Mouse (Mus musculus) forebrain, embryonic 15.5 days (tissue): ENCODE results near the gene Rhof. TPM values are rescaled to one million over a fixed set of nuclear protein-coding genes. Genes with fewer than 3 reads are reported as not detected.
A peak's percentile ranks its signal among the peaks of the same experiment; 100 is the strongest.
"Not testable (repeated sequence)": the region's sequence is repeated elsewhere in the genome, so short reads cannot be mapped to it uniquely, and the experiment has no call there.

ENCODE experiments used
- ATAC-seq: fragments of 200-750 bp; cut with Nextera tagmentation; replicated peaks from 2 replicates; pipeline ENCODE4 v1.8.0; 2017; ENCODE audit warnings: mild to moderate bottlenecking, moderate TSS enrichment, moderate library complexity
- H3K27ac ChIP-seq: fragments of 300-500 bp; sonication (generic); replicated peaks from 2 replicates; pipeline ENCODE4 v1.5.1; 2015; ENCODE audit warnings: mild to moderate bottlenecking, inconsistent platforms
- H3K27me3 ChIP-seq: fragments of 300-500 bp; sonication (generic); 2 replicates; pipeline ENCODE4 v1.6.1; 2015; ENCODE audit warnings: inconsistent platforms
- H3K36me3 ChIP-seq: fragments of 300-500 bp; sonication (generic); 2 replicates; pipeline ENCODE4 v1.6.1; 2015; ENCODE audit warnings: mild to moderate bottlenecking, inconsistent platforms
- H3K4me1 ChIP-seq: fragments of 300-500 bp; sonication (generic); 2 replicates; pipeline ENCODE4 v1.6.1; 2015; ENCODE audit warnings: inconsistent platforms
- H3K4me2 ChIP-seq: fragments of 300-500 bp; sonication (generic); replicated peaks from 2 replicates; pipeline ENCODE4 v1.6.1; 2015; ENCODE audit warnings: mild to moderate bottlenecking, inconsistent platforms
- H3K4me3 ChIP-seq: fragments of 300-500 bp; sonication (generic); 2 replicates; pipeline ENCODE4 v1.5.1; 2015; ENCODE audit warnings: mild to moderate bottlenecking, inconsistent platforms
- H3K9ac ChIP-seq: fragments of 300-500 bp; sonication (generic); replicated peaks from 2 replicates; pipeline ENCODE4 v1.6.1; 2015; ENCODE audit warnings: mild to moderate bottlenecking, inconsistent platforms
- H3K9me3 ChIP-seq: fragments of 300-500 bp; sonication (generic); 2 replicates; pipeline ENCODE4 v1.6.1; 2016; ENCODE audit warnings: inconsistent platforms
- WGBS: fragments of 180-500 bp; shearing (Covaris S2); methylation state at CpG from one replicate; pipeline ENCODE4 v1.1.7; 2015; ENCODE audit warnings: mixed read lengths; 5-methylcytosine and 5-hydroxymethylcytosine counted together
- polyA plus RNA-seq: library from polyadenylated mRNA; unstranded; fragments of >200 nt; fragmentation: Nextera tagmentation; extraction: Ambion mirVana; gene quantifications from 2 replicates; pipeline ENCODE4 v1.2.1, GENCODE M21; 2015

Rhof gene
- polyA plus RNA-seq, 1 experiment from 2014 or later, result 12.4 TPM

DNA sequence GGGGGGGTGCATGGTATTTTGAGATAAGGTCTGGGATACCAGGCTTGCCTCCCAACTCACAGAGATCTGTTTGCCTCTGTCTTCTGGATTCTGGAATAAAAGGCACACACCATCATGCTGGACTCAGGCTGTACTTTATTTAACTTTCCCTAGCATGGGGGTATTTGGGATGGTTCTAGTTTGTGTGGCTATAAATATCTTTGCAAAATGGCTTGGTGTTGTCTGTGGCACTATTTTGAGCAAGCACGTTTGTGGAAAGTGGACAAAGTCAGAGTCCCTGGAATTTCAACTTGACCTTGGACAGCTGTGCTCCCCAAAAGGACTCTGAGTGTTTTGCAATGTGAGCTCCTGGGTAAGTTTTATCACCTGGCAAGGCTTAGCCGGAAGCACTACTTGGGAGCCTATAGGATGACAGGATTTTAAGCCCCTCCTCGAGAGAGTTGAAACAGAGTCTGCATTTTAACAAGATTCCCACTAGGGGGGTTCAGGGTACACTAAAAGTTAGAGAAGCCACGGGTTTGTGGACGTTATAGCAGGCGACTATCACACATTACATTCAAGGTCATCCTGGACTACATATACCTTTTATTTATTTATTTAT, 65.0 kb downstream of the Rhof start:
- H3K27ac ChIP-seq, result no peak overlapping the region
- no peak; the same call in 1 of the 2 replicates for ATAC-seq
- WGBS, result 32% methylated on average over 6 of the region's 6 CpGs

DNA sequence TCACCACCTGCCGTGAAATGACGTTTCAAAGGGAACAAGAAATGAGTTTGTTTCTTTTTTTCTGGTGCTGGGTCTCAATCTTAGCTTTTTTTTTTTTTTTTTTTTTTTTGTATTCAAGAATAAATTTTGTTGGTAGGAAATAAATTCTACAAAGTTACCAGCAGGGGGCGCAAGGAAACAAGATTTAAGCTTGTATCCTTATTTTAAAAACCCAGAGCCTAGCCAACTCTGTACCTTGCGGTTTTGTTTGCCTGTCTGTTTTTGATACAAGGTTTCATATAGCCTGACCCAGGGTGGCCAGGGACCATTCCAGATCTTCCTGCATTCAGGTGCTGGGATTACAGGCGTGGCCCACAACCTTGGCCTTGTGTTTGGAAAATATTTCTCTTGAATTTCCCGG, 68.3 kb downstream of the Rhof start:
- Histone ChIP-seq H3K4me2 (no peak overlapping the region), H3K9me3 (no peaks in the 10 kb centered on the region), H3K4me1 (peaks cover 4% of the 10 kb centered on the region; the same call in 1 of the 2 replicates), H3K36me3 (no peaks in the 10 kb centered on the region), H3K9ac (no peak overlapping the region), H3K27ac (no peak overlapping the region), H3K4me3 (no peak overlapping the region), H3K27me3 (no peaks in the 10 kb centered on the region)
- 29% methylated on average over 6 of the region's 6 CpGs for WGBS
- ATAC-seq, result no peak

More for the DNA sequence above, 65.0 kb downstream of the Rhof start:
- H3K9ac ChIP-seq, result no peak overlapping the region
- H3K4me1 ChIP-seq, result peaks cover 4% of the 10 kb centered on the region; the same call in 1 of the 2 replicates
- H3K36me3 ChIP-seq, result no peaks in the 10 kb centered on the region
- no peak overlapping the region for H3K4me2 ChIP-seq
- H3K9me3 ChIP-seq, result no peaks in the 10 kb centered on the region
- no peak overlapping the region for H3K4me3 ChIP-seq
- H3K27me3 ChIP-seq, result no peaks in the 10 kb centered on the region

DNA sequence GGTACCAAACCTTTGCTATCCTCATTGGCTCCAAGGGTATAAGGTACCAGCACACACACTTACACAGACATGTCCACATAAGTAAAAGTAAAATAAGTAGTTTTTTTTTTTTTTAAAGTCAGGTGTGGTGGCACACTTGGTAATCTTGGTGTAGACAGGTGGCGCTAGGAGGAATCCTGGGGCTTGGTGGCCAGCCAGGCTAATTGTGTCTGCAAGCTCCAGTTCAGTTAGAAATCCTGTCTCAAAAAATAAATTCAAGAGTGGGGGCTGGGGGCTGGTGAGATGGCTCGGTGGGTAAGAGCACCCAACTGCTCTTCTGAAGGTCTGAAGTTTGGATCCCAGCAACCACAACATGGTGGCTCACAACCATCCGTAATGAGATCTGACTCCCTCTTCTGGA, 69.4 kb downstream of the Rhof start:
- Histone ChIP-seq H3K36me3 (no peaks in the 10 kb centered on the region), H3K27me3 (no peaks in the 10 kb centered on the region), H3K27ac (no peak overlapping the region), H3K4me2 (no peak overlapping the region), H3K4me1 (peaks cover 7% of the 10 kb centered on the region), H3K4me3 (no peak overlapping the region), H3K9ac (no peak overlapping the region), H3K9me3 (no peaks in the 10 kb centered on the region)
- WGBS, result 91% methylated on average over 3 of the region's 3 CpGs
- no peak for ATAC-seq

DNA sequence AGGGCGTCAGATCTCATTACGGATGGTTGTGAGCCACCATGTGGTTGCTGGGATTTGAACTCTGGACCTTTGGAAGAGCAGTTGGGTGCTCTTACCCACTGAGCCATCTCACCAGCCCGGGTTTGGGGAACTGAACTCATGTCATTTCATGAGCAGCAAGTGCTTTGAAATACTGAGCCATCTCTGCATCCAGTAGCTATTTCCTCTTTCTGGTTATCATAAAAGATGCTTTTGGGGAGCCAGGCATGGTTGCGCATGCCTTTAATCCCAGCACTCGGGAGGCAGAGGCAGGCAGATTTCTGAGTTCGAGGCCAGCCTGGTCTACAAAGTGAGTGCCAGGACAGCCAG, 71.1 kb downstream of the Rhof start:
- H3K27me3 ChIP-seq, H3K36me3 ChIP-seq, H3K9ac ChIP-seq, H3K4me1 ChIP-seq, ATAC-seq, H3K4me3 ChIP-seq, H3K27ac ChIP-seq, H3K9me3 ChIP-seq, H3K4me2 ChIP-seq: not testable (repeated sequence)
- WGBS, result 81% methylated on average over 6 of the region's 6 CpGs

DNA sequence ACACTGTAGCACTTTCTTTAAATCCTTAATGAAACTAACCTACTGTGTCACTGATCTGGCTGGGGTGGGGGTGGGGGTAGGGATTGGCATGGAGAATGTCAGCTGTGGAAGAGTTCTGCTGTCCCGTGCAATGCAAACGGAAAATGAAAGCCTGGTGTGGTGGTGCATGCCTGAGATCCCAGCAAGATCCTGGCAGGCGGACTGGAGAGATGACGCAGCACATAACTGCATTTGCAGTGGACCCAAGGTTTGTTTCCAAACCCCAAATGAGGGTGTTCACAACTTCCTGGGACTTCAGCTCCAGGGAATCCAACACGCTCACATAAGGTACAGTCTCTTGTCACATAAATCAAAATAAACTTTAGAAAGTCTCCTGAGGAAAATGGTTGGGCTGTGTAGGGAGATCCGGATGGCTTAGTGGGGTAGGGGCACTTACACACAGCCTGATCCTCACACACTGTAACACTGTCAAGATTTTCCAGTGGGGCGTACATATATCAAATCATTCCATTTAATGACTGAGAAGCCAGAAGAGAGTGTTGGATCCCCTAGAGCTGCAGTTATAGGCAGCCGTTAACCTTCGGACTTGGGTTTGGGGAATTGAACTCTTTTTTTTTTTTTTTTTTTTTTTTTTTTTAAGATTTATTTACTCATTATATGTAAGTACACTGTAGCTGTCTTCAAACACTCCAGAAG, 71.6 kb downstream of the Rhof start:
- no peak overlapping the region for H3K4me2 ChIP-seq
- ATAC-seq, result no peak
- no peak overlapping the region for H3K4me3 ChIP-seq
- 0 out of 2 replicates have a peak, but pooled peaks cover 4% of the 10 kb centered on the region for H3K9me3 ChIP-seq
- H3K9ac ChIP-seq, result no peak overlapping the region
- H3K27ac ChIP-seq, result no peak overlapping the region
- no peaks in the 10 kb centered on the region for H3K27me3 ChIP-seq
- H3K4me1 ChIP-seq, result peaks cover 7% of the 10 kb centered on the region
- WGBS, result 83% methylated on average over 9 of the region's 9 CpGs
- no peaks in the 10 kb centered on the region for H3K36me3 ChIP-seq

DNA sequence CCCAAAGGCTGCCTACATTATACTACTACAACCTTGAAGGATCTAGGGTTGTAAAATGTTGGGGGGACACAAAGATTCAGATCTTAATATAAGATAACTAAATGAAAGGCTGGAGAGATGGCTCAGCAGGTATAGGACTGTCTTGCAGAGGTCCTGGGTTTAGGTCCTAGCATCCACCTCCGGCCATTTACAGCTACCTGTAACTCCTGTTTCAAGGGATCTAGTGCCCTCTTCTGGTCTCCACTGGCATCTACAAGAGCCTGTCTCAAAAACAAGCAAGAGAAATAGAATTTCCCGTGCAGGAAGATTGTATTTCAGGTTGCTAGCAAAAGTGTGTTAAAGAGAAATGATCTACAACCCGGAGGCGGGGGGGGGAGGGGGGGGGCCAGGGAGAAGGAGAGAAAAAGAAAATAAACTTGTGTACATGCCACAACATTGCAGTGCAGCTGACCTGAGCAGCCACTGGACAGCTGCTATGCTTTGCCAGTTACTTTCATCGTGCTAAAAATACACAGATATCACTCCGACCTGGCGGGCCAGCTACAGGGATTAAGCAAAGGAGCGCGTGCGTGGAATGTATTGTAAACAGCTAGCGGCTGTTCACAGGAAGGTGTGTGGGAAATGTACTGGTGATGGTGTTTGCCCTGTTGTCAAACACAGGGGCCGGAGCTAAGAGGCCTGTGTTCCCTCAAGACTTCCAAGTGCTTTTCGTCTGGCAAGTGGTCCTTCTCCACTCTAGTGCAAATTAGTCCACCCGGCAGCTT, 72.6 kb downstream of the Rhof start:
- ATAC-seq, result no peak
- Histone ChIP-seq H3K4me1 (peaks cover 7% of the 10 kb centered on the region), H3K27me3 (no peaks in the 10 kb centered on the region)

DNA sequence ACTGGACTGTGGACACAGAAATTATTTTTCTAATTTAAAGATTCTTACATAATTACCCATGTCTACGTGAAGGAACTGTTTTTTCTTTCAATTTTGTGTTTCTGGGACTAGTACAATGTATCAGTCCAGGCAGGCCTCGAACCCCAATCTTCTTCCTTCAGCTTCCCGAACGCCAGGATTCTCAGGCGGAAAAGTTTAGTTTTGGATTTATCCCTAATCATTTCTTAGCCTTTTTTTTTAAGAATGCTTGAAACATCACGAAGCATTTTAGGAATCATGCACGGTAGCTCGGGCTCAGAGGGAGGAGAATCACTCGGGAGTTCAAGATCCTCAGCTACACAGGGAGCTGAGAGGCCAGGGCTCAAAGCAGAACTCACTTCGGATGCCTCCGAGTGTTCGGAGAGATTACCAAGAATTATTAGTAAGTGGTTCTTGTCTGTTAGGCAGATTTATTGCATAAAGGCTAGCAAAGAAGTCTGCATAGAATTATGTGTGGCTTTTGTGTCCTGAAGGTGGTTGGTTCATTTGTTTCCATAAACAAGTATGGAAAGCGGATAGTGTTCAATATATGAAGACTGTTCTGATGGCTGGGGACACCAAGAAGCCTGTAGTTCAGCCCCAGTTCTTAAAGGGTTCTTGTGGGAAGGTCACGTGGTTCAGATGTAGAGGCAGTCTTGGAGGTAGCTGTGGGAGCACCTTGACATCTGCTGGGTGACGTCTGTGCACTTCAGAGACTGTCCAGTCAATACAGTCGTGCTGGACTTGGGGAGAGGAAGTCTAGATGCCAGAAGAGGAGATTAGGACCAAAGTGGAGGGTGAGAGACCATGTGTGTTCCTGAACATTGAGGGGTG, 74.0 kb downstream of the Rhof start:
- ATAC-seq, result no peak
- Histone ChIP-seq H3K36me3 (no peaks in the 10 kb centered on the region), H3K27me3 (no peaks in the 10 kb centered on the region), H3K9me3 (0 out of 2 replicates have a peak, but pooled peaks cover 4% of the 10 kb centered on the region), H3K4me3 (peak overlapping the region; percentile 45), H3K9ac (peak overlapping the region; percentile 40), H3K27ac (peak overlapping the region; percentile 65), H3K4me2 (peak overlapping the region; percentile 43), H3K4me1 (peaks cover 3% of the 10 kb centered on the region)
- WGBS, result 45% methylated on average over 16 of the region's 16 CpGs

More for the DNA sequence above, 72.6 kb downstream of the Rhof start:
- H3K9me3 ChIP-seq, result 0 out of 2 replicates have a peak, but pooled peaks cover 4% of the 10 kb centered on the region
- H3K4me3 ChIP-seq, result no peak overlapping the region
- no peak overlapping the region for H3K27ac ChIP-seq
- H3K9ac ChIP-seq, result no peak overlapping the region
- 29% methylated on average over 14 of the region's 14 CpGs for WGBS
- H3K36me3 ChIP-seq, result no peaks in the 10 kb centered on the region
- no peak overlapping the region for H3K4me2 ChIP-seq

DNA sequence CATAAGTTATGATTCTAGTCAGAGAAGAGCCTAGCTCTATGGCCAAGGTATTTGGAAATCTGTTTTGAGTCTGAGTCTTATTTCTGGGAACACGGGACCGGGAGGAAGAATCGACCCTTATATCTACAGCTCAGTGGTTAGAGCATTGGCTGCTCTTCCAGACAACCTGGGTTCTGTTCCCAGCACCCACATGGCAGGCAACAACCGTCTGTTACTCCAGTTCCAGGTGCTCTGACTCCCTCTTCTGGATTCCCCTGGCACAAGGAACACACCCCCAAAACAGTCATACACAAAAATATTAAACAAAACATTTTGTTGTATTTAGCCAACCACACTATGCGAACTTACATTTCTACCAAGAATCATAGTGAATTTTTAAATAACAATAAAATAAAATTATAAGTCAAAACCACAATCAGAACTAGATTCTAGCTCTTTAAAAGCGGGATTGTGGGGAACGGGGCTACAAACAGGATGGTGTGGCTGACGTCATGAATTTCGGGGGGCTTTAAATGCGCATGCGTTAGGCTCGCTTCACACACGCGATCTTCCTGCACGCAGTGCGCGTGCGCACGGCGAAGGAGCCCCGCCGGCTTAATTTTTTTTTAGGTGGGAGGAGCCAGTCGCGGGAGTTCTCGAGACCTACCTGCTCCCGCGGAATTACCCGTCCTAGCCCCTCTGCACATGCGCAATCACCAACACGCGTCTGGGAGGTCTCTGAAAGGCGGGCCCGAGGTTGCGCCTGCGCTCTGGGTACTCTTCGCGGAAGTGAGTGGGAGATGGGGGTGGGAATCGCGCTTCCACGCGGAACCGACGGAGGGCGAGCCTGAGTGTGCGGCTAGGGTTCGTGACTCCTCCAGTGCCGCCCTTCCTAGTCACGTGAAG, 74.9 kb downstream of the Rhof start:
- Histone ChIP-seq H3K9me3 (0 out of 2 replicates have a peak, but pooled peaks cover 4% of the 10 kb centered on the region), H3K9ac (peak overlapping the region; percentile 40), H3K4me3 (peak overlapping the region; percentile 45), H3K27ac (peak overlapping the region; percentile 66), H3K36me3 (no peaks in the 10 kb centered on the region), H3K4me2 (peak overlapping the region; percentile 43), H3K4me1 (peaks cover 3% of the 10 kb centered on the region), H3K27me3 (no peaks in the 10 kb centered on the region)
- peak; percentile 94 for ATAC-seq
- WGBS, result 8% methylated on average over 48 of the region's 48 CpGs

Other genes with a start within 250 kb of the Rhof start
- 138 and 141 TPM in 2 replicates for gene Kdm2b, start 142.9 kb downstream of the Rhof start, polyA plus RNA-seq
- 14.0 and 14.9 TPM in 2 replicates for gene Orai1, start 117.6 kb downstream of the Rhof start, polyA plus RNA-seq
- 1.1 and 2.2 TPM in 2 replicates for gene Morn3, start 85.7 kb downstream of the Rhof start, polyA plus RNA-seq
- gene Tmem120b, start 64.3 kb downstream of the Rhof start, polyA plus RNA-seq, result 16.0 and 16.9 TPM in 2 replicates
- 13.6 and 13.7 TPM in 2 replicates for gene Setd1b, start 9.5 kb upstream of the Rhof start, polyA plus RNA-seq
- gene Psmd9, start 36.7 kb upstream of the Rhof start, polyA plus RNA-seq, result 82.0 and 82.9 TPM in 2 replicates
- gene Hpd, start 50.0 kb upstream of the Rhof start, polyA plus RNA-seq, result not detected in 2 replicates
- gene Wdr66, start 119.4 kb upstream of the Rhof start, polyA plus RNA-seq, result 2.7 TPM in 2 replicates
- gene Bcl7a, start 211.1 kb upstream of the Rhof start, polyA plus RNA-seq, result 80.6 and 89.3 TPM in 2 replicates